Mouse (Mus musculus) CH12.LX (cell line): ENCODE data around the gene Cdk17. TPM values are rescaled to one million over a fixed set of nuclear protein-coding genes. Genes with fewer than 3 reads are reported as not detected.
A peak's percentile ranks its signal among the peaks of the same experiment; 100 is the strongest.

Source experiments
- DNase-seq: peaks from one replicate; pipeline ENCODE4 v3.0.0-alpha.2; 2013; ENCODE audit errors: extremely low read depth
- H3K27ac ChIP-seq: 2 replicates; pipeline ENCODE4 v1.5.1; 2012; ENCODE audit warnings: low read depth, mild to moderate bottlenecking, control low read depth, moderate library complexity; ENCODE audit not compliant: insufficient read depth
- H3K27me3 ChIP-seq: replicated peaks from 2 replicates; pipeline ENCODE3; 2012; ENCODE audit warnings: inconsistent platforms
- H3K36me3 ChIP-seq, 2 experiments: replicated peaks in 1 of 2; 2 replicates each; pipeline versions ENCODE3 to v1.6.1; 2012; ENCODE audit warnings: inconsistent platforms in 1 of 2, low read length in 1 of 2, mild to moderate bottlenecking in 1 of 2, mixed read lengths in 1 of 2, moderate library complexity in 1 of 2; ENCODE audit not compliant: control insufficient read depth in 1 of 2, insufficient read depth in 1 of 2
- H3K4me1 ChIP-seq, 2 experiments: 2 replicates each; pipeline ENCODE4 v1.6.1; 2012; ENCODE audit warnings: inconsistent platforms in 1 of 2, moderate library complexity in 1 of 2; ENCODE audit not compliant: insufficient read depth in 2 of 2, control insufficient read depth in 1 of 2
- H3K4me2 ChIP-seq: 2 replicates; pipeline ENCODE4 v1.6.1; 2012; ENCODE audit warnings: low read depth, mild to moderate bottlenecking, control low read depth; ENCODE audit not compliant: poor library complexity, insufficient read depth, severe bottlenecking
- H3K4me3 ChIP-seq, 3 experiments: fragments of 150-350 bp in 1 of 3; sonication (generic) in 1 of 3; replicated peaks in 1 of 3; 2 replicates each; pipeline versions ENCODE3 to v1.5.1; 2011 to 2012; ENCODE audit warnings: low read depth in 2 of 3, low read length in 2 of 3, mild to moderate bottlenecking in 2 of 3, moderate library complexity in 2 of 3, control low read depth in 1 of 3, improper control_type of control experiment in 1 of 3, inconsistent platforms in 1 of 3, mixed read lengths in 1 of 3; ENCODE audit not compliant: poor library complexity in 1 of 3
- H3K79me2 ChIP-seq: replicated peaks from 2 replicates; pipeline ENCODE4 v1.6.1; 2012; ENCODE audit warnings: mild to moderate bottlenecking, moderate library complexity; ENCODE audit not compliant: control insufficient read depth, poor library complexity, insufficient read depth, severe bottlenecking; ENCODE audit errors: extremely low read depth
- H3K9ac ChIP-seq: 2 replicates; pipeline ENCODE4 v1.6.1; 2012; ENCODE audit warnings: low read depth, mild to moderate bottlenecking, control low read depth, moderate library complexity; ENCODE audit not compliant: insufficient read depth
- H3K9me3 ChIP-seq: replicated peaks from 2 replicates; pipeline ENCODE3; 2012; ENCODE audit warnings: low read length, inconsistent platforms, mixed read lengths
- CHD1 ChIP-seq: IDR thresholded peaks from 2 replicates; pipeline ENCODE4 v1.6.1; 2012; ENCODE audit warnings: low read depth, low read length, improper control_type of control experiment, inconsistent platforms
- E2F4 ChIP-seq: IDR thresholded peaks from 2 replicates; pipeline ENCODE4 v1.6.1; 2011; ENCODE audit warnings: low read depth, low read length, improper control_type of control experiment; ENCODE audit not compliant: insufficient replicate concordance
- ETS1 ChIP-seq: conservative IDR thresholded peaks from 2 replicates; pipeline ENCODE4 v1.6.1; 2012; ENCODE audit warnings: low read depth, mild to moderate bottlenecking, inconsistent platforms, low read length, improper control_type of control experiment, moderate library complexity
- HCFC1 ChIP-seq: IDR thresholded peaks from 2 replicates; pipeline ENCODE4 v1.6.1; 2012; ENCODE audit warnings: low read depth, mild to moderate bottlenecking, inconsistent platforms, low read length, improper control_type of control experiment
- IRF4 ChIP-seq: IDR thresholded peaks from 2 replicates; pipeline ENCODE4 v1.6.1; 2014; ENCODE audit warnings: low read depth, mild to moderate bottlenecking, inconsistent platforms, low read length, improper control_type of control experiment
- JUN ChIP-seq: IDR thresholded peaks from 2 replicates; pipeline ENCODE4 v1.6.1; 2011; ENCODE audit warnings: low read depth, mild to moderate bottlenecking, low read length, improper control_type of control experiment, moderate library complexity; ENCODE audit not compliant: insufficient read depth
- JUND ChIP-seq: conservative IDR thresholded peaks from 2 replicates; pipeline ENCODE4 v1.6.1; 2011; ENCODE audit warnings: low read depth, low read length, improper control_type of control experiment
- MAZ ChIP-seq: IDR thresholded peaks from 2 replicates; pipeline ENCODE4 v1.6.1; 2012; ENCODE audit warnings: low read depth, mild to moderate bottlenecking, inconsistent platforms, low read length, improper control_type of control experiment, moderate library complexity
- MEF2A ChIP-seq: IDR thresholded peaks from 2 replicates; pipeline ENCODE4 v1.6.1; 2014; ENCODE audit warnings: low read depth, mild to moderate bottlenecking, inconsistent platforms, low read length, improper control_type of control experiment, borderline replicate concordance
- NELFE ChIP-seq: IDR thresholded peaks from 2 replicates; pipeline ENCODE4 v1.6.1; 2011; ENCODE audit warnings: low read depth, low read length, improper control_type of control experiment
- NRF1 ChIP-seq: IDR thresholded peaks from 2 replicates; pipeline ENCODE4 v1.6.1; 2014; ENCODE audit warnings: low read depth, mild to moderate bottlenecking, inconsistent platforms, low read length, improper control_type of control experiment, moderate library complexity
- POLR2A ChIP-seq: IDR thresholded peaks from 2 replicates; pipeline ENCODE4 v1.6.1; 2011; ENCODE audit warnings: low read depth, mild to moderate bottlenecking, improper control_type of control experiment, low read length
- RAD21 ChIP-seq: IDR thresholded peaks from 2 replicates; pipeline ENCODE4 v1.6.1; 2011; ENCODE audit warnings: low read depth, mild to moderate bottlenecking, low read length, improper control_type of control experiment, moderate library complexity
- RCOR1 ChIP-seq: conservative IDR thresholded peaks from 2 replicates; pipeline ENCODE4 v1.6.1; 2012; ENCODE audit warnings: low read depth, mild to moderate bottlenecking, inconsistent platforms, low read length, improper control_type of control experiment
- TBP ChIP-seq: conservative IDR thresholded peaks from 2 replicates; pipeline ENCODE4 v1.6.1; 2011; ENCODE audit warnings: low read depth, low read length, improper control_type of control experiment
- TCF12 ChIP-seq: IDR thresholded peaks from 2 replicates; pipeline ENCODE4 v1.6.1; 2014; ENCODE audit warnings: low read depth, mild to moderate bottlenecking, inconsistent platforms, low read length, improper control_type of control experiment
- USF1 ChIP-seq: IDR thresholded peaks from 2 replicates; pipeline ENCODE4 v1.6.1; 2014; ENCODE audit warnings: low read depth, mild to moderate bottlenecking, inconsistent platforms, low read length, improper control_type of control experiment
- ZC3H11A ChIP-seq: IDR thresholded peaks from 2 replicates; pipeline ENCODE4 v1.6.1; 2012; ENCODE audit warnings: low read depth, mild to moderate bottlenecking, inconsistent platforms, low read length, improper control_type of control experiment
- dilution Hi-C: fragments of 300-500 bp; cut with MboI; formaldehyde crosslinking; loops from 2 replicates; pipeline ENCODE4 v1.14.3; 2020; ENCODE audit warnings: low sequenced_read_pairs; ENCODE audit not compliant: extremely low pct_unique_long_range_greater_than_20kb, extremely low pct_ligation_motif_present
- in situ Hi-C: fragments of 300-500 bp; cut with MboI; formaldehyde crosslinking; loops from 3 replicates; pipeline ENCODE4 v1.14.3; 2019; ENCODE audit warnings: low sequenced_read_pairs, low pct_ligation_motif_present, low pct_unique_long_range_greater_than_20kb, mixed read lengths
- polyA plus RNA-seq: library from polyadenylated mRNA; unstranded; fragments of >175 nt; gene quantifications from 2 replicates; pipeline ENCODE4 v1.2.1, GENCODE M21; 2012; ENCODE audit warnings: low read depth; ENCODE audit not compliant: insufficient read length
- total RNA-seq, 2 experiments: library from RNA; depleted of rRNA; stranded (reverse); fragments of 300-350 nt in 1 of 2; fragments of >200 nt in 1 of 2; gene quantifications; 2 replicates each; pipeline ENCODE4 v1.2.3; 2012 to 2014

Cdk17 gene
- total and polyA plus RNA-seq, 3 experiments, result 23.4 to 51.3 (median 28.5) TPM

DNA sequence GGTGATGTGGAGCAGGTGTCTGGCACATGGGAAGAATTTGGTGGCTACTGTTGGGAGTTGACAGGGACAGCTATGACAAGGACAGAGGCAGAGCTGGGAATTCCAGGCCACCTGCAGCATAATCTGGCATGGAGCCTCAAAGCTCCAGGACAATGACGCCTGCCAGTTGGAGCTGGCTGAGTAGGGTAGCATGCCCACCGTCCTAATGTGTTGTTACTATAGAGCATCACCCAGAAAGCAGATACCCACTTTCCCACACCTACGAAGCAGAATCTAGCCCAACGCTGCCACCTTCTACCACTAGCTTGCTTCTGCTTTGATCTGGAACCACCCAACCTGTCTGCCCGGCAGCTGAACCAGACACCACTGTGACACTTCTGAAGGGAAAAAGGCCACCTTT, 103.3 kb downstream of the Cdk17 start:
- Histone ChIP-seq H3K9ac (no peak overlapping the region), H3K4me3 (no peak overlapping the region), H3K27me3 (no peaks in the 10 kb centered on the region), H3K79me2 (peaks cover 2% of the 10 kb centered on the region; the same call in 1 of the 2 replicates), H3K36me3 (peaks cover 68 to 87% of the 10 kb centered on the region in 2 experiments), H3K27ac (peak overlapping the region; percentile 41), H3K4me1 (peaks cover 10 to 61% of the 10 kb centered on the region in 2 experiments), H3K9me3 (no peaks in the 10 kb centered on the region), H3K4me2 (no peak overlapping the region)
- TF ChIP-seq E2F4, result no peak
- TF ChIP-seq NRF1, result no peak
- no peak for TF ChIP-seq HCFC1
- in situ Hi-C loops (no loop called here), dilution Hi-C loops (no loop called here)
- DNase-seq, result no peak

DNA sequence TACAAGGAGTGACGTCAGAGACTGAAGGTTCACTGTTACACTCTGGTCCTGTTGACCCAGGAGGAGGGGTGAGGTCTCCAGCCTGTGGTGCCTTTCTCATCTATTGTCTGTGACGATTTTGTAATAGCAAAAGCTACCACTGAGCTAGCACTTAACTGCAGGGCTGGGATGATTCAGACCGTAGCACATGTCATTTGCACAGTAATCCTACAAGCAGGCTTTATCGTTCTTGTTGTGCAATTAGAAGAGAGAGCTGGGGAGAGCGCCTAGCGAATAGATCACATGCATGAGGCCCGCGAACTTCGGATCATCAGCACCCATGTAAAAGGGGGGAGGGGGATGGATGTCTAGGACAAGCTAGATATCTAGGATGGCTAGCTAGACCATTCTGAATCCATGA, 105.2 kb downstream of the Cdk17 start:
- Histone ChIP-seq H3K4me3 (no peak overlapping the region), H3K79me2 (peaks cover 2% of the 10 kb centered on the region; the same call in 1 of the 2 replicates), H3K4me2 (no peak overlapping the region), H3K9ac (no peak overlapping the region), H3K4me1 (peaks cover 10 to 68% of the 10 kb centered on the region in 2 experiments), H3K36me3 (peaks cover 68 to 88% of the 10 kb centered on the region in 2 experiments), H3K27me3 (no peaks in the 10 kb centered on the region), H3K9me3 (no peaks in the 10 kb centered on the region), H3K27ac (no peak overlapping the region)
- dilution Hi-C loops (no loop called here), in situ Hi-C loops (no loop called here)
- no peak for TF ChIP-seq ZC3H11A
- TF ChIP-seq ETS1, result no peak
- TF ChIP-seq CHD1, result no peak
- no peak for TF ChIP-seq RAD21
- TF ChIP-seq TBP, result no peak
- no peak for TF ChIP-seq JUN
- no peak for TF ChIP-seq JUND
- no peak for TF ChIP-seq TCF12
- TF ChIP-seq USF1, result no peak
- TF ChIP-seq RCOR1, result no peak
- no peak for TF ChIP-seq POLR2A
- TF ChIP-seq IRF4, result no peak
- TF ChIP-seq NELFE, result no peak
- no peak for TF ChIP-seq MEF2A
- no peak for TF ChIP-seq MAZ
- no peak for DNase-seq
